Mouse (Mus musculus): ENCODE measurements around the gene Ltbp2.

Ltbp2 gene

DNA sequence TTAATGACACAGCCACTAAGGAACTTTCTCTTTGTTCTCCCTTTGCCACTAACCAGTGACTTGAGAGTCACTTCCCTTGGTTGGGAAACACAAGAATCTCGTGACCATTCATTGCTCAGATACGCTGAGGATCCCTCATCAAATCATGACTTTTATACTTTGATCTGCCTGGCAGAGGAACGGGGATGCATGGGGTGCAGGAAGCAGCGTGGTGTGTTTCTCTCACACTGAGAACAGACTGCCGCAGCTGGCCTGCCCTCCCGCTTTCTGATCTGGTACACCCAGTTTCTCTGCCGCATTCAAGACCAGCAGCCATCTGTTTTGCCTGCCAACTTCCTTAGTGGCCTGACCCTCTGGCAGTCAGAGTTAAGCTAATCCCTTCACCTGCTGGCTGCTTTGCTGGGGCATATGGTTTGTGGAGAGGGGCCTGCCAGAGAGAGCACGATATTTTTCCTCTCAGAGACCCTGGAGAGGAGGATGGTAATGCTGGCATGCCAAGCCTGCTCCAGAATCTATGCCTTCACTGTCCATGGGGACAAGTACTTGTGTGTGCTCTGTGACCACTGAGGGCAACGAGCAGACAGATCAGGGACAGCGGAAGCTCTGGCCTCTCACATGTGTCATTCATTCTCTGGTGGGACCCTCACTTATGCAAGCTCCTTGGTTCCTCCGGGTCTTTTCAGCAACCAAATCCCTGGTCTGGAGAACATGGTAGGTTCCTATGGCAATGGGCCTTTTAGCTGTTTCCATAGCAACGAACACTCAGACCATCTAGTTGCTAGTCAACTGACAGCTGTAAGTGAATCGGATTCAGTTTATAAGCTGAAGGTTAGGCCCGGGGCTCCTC, 124.0 kb downstream of the Ltbp2 start:
- TF ChIP-seq GATA4 (IDR thresholded peaks at IDR 0.05; ENCODE audit: insufficient replicate concordance, low read length): no peak

DNA sequence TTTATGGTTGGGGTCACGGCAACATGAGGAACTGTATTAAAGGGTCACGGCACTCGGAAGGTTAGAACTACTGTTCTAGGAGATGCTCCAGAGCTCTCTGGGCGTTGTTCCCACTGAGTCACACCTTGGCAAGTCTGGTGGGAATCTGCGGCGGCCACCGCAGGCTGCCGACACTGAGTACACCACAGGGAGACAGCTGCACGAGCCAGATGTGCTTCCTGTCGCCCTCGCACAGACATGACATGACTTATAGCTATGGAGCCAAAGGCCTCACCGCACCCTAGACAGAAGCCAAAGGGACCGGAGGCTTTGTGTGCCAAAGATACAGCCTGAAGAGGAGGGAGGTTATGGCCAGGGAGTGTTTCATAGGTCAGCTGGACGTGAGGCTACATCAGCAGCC, 125.7 kb downstream of the Ltbp2 start:
- TF ChIP-seq GATA4 (IDR thresholded peaks at IDR 0.05; ENCODE audit: insufficient replicate concordance, low read length): no peak

DNA sequence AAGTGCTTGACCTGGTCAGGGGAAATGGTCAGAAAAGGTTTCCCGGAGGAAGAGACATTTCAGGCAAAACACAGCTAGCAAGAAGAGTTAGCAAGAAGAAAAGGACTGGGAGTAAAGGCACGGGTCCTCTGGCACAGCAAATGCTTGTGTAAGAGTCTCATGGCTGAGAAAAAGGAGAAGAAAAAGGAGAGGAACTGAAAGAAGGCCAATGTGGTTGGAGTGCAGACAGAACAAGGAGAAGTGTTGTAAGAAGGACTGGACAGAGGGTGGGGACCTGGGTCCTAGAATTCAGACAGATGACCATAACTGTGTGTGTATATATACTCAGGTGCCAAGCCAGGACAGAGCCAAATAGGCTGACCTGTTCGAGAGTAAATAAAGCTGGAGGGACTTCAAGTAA, 128.2 kb downstream of the Ltbp2 start:
- TF ChIP-seq GATA4 (IDR thresholded peaks at IDR 0.05; ENCODE audit: insufficient replicate concordance, low read length): no peak

DNA sequence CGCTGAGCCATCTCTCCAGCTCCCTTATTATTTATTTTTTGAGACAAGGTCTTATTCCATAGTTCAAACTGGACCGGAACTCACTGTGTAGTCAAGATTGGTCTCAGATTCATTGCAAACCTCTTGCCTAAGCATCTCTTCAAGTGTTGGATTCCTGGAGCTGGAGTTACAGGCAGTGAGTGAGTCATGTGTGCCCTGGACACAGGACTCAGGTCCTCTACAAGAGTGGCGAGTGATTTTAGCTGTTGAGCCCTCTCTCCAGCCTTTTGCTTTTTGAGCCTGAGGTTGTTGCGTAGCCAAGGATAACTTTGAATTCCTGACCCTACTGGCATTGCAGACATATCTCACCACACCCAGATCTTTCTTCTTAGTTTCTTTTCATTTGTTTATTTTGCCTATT, 130.6 kb downstream of the Ltbp2 start:
- TF ChIP-seq GATA4 (IDR thresholded peaks at IDR 0.05; ENCODE audit: insufficient replicate concordance, low read length): no peak

DNA sequence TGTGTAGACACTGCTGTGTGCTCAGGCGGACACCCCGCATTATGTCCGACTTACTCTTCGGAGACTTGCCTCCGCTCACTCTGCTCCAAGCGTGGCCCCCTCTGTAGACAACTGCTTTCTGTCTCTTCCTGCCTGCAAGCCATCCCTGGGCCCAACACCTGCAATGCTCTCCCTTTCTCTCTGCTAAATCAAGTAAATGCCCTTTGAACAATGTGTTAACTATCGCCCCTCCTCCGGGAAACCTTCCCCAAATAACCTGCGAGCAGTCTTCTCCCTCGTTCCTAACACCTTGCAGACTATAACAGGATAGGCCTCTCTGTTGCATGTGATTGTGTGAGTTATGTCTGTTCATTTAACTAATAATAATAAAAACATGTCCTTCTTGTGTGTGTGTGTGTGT, 132.8 kb downstream of the Ltbp2 start:
- TF ChIP-seq GATA4 (IDR thresholded peaks at IDR 0.05; ENCODE audit: insufficient replicate concordance, low read length): no peak

DNA sequence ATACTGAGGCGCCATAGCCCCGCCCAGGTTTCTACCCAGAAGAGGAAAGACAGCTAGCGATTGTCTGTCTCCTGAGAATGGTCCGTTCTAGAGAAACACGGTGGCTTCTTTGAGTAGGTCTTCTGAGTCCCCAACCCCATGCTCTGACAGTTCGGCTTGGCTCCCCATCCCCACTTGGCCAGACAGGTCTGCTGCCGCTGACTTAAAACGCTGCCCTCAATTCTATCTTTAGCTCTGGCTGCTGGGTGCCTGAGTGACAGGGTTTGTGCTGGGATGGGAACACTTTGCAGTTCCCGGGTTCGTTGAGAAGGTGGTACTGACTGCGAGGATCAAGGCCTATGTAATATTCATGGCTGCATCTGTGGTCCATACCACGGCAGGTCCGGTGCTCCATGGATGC, 143.0 kb downstream of the Ltbp2 start:
- no peak for TF ChIP-seq GATA4 (IDR thresholded peaks at IDR 0.05; ENCODE audit: insufficient replicate concordance, low read length)

Measured in liver, adult (tissue).